Mouse (Mus musculus) embryonic facial prominence, embryonic 11.5 days (tissue): ENCODE measurements around the gene Eif2b2. TPM values are rescaled to one million over a fixed set of nuclear protein-coding genes. Genes with fewer than 3 reads are reported as not detected.

Experiments used
- ATAC-seq: fragments of 200-750 bp; cut with Nextera tagmentation; replicated peaks from 2 replicates; pipeline ENCODE4 v1.8.0; 2017; ENCODE audit warnings: low read depth; ENCODE audit not compliant: insufficient number of reproducible peaks, low FRiP score, low TSS enrichment
- DNase-seq: peaks from one replicate; pipeline ENCODE4 v3.0.0-alpha.2; 2015; ENCODE audit warnings: low spot score
- H3K27ac ChIP-seq: fragments of 300-500 bp; sonication (generic); replicated peaks from 2 replicates; pipeline ENCODE4 v1.5.1; 2014; ENCODE audit warnings: mild to moderate bottlenecking, low read depth, low read length, control low read depth
- H3K27me3 ChIP-seq: fragments of 300-500 bp; sonication (generic); 2 replicates; pipeline ENCODE4 v1.6.1; 2014; ENCODE audit warnings: mild to moderate bottlenecking, low read length, moderate library complexity, mixed read lengths; ENCODE audit not compliant: control insufficient read depth, insufficient read depth
- H3K36me3 ChIP-seq: fragments of 300-500 bp; sonication (generic); replicated peaks from 2 replicates; pipeline ENCODE4 v1.6.1; 2014; ENCODE audit warnings: low read depth, mild to moderate bottlenecking, low read length, moderate library complexity, mixed read lengths; ENCODE audit not compliant: control insufficient read depth, insufficient read depth
- H3K4me1 ChIP-seq: fragments of 300-500 bp; sonication (generic); 2 replicates; pipeline ENCODE4 v1.6.1; 2014; ENCODE audit warnings: low read length, mixed read lengths; ENCODE audit not compliant: control insufficient read depth, insufficient read depth
- H3K4me2 ChIP-seq: fragments of 300-500 bp; sonication (generic); 2 replicates; pipeline ENCODE4 v1.6.1; 2014; ENCODE audit warnings: low read depth, mild to moderate bottlenecking, control low read depth, low read length, moderate library complexity
- H3K4me3 ChIP-seq: fragments of 300-500 bp; sonication (generic); 2 replicates; pipeline ENCODE4 v1.5.1; 2014; ENCODE audit warnings: low read depth, low read length, control low read depth
- H3K9ac ChIP-seq: fragments of 300-500 bp; sonication (generic); replicated peaks from 2 replicates; pipeline ENCODE4 v1.6.1; 2014; ENCODE audit warnings: mild to moderate bottlenecking, control low read depth, low read length
- H3K9me3 ChIP-seq: fragments of 300-500 bp; sonication (generic); replicated peaks from 2 replicates; pipeline ENCODE4 v1.6.1; 2016; ENCODE audit warnings: mild to moderate bottlenecking, low read length, inconsistent platforms, mixed read lengths; ENCODE audit not compliant: control insufficient read depth
- WGBS: fragments of 180-500 bp; shearing (Covaris S2); extraction: QIAGEN DNeasy Blood & Tissue Kit; methylation state at CpG from one replicate; pipeline ENCODE4 v1.1.7; 2014; 5-methylcytosine and 5-hydroxymethylcytosine counted together
- polyA plus RNA-seq: library from polyadenylated mRNA; unstranded; fragments of >200 nt; fragmentation: Nextera tagmentation; extraction: Ambion mirVana; gene quantifications from 2 replicates; pipeline ENCODE4 v1.2.1, GENCODE M21; 2014

The Eif2b2 gene
- polyA plus RNA-seq, 1 experiment from 2014 or later = 89.6 TPM

- H3K27ac ChIP-seq = no peak overlapping the region
- no peak for DNase-seq
- ATAC-seq = no peak
- no peaks in the 10 kb centered on the region for H3K36me3 ChIP-seq
- peaks cover 5% of the 10 kb centered on the region; the same call in 1 of the 2 replicates for H3K4me1 ChIP-seq
- no peak overlapping the region for H3K4me3 ChIP-seq
- no peaks in the 10 kb centered on the region for H3K9me3 ChIP-seq
- H3K4me2 ChIP-seq = no peak overlapping the region
- 64% methylated on average over 8 of the region's 8 CpGs for WGBS
- H3K27me3 ChIP-seq = no peaks in the 10 kb centered on the region
- H3K9ac ChIP-seq = no peak overlapping the region
Observed at GRCm38 (mm10) chr12:85185810-85186209, 33.5 kb upstream of the Eif2b2 start.

DNA sequence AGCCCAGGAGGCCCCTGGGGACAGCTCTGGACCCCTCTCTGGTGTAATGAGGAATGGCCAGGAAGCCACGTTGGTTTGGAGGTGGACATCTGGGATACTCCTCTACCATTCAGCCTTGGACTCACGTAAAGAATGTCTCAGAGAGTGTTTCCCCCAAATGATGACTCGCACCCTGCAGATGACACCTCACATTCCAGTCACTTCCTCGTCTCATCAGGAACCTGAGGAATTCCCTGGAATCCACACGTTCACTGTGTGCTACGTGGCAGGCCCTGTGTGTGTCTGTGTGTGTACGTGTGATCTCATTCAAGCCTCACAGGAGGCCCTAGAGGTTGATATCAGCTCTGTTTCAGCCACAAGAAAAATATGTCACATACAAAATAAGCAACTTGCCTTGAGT lies 32.9 kb upstream of the Eif2b2 start:
- DNase-seq (no peak), ATAC-seq (no peak)
- no peaks in the 10 kb centered on the region for H3K9me3 ChIP-seq
- no peak overlapping the region for H3K4me2 ChIP-seq
- H3K4me3 ChIP-seq = no peak overlapping the region
- no peak overlapping the region for H3K9ac ChIP-seq
- peaks cover 5% of the 10 kb centered on the region; the same call in 1 of the 2 replicates for H3K4me1 ChIP-seq
- no peak overlapping the region for H3K27ac ChIP-seq
- WGBS = 73% methylated on average over 7 of the region's 7 CpGs
- no peaks in the 10 kb centered on the region for H3K36me3 ChIP-seq
- no peaks in the 10 kb centered on the region for H3K27me3 ChIP-seq

- DNase-seq (no peak), ATAC-seq (no peak)
- 83% methylated on average over 7 of the region's 7 CpGs for WGBS
- Histone ChIP-seq H3K4me2 (no peak overlapping the region), H3K27me3 (no peaks in the 10 kb centered on the region), H3K9ac (no peak overlapping the region), H3K27ac (no peak overlapping the region), H3K4me1 (no peaks in the 10 kb centered on the region; the same call in 1 of the 2 replicates), H3K9me3 (no peaks in the 10 kb centered on the region), H3K4me3 (no peak overlapping the region), H3K36me3 (no peaks in the 10 kb centered on the region)
Observed at GRCm38 (mm10) chr12:85190290-85190689, 29.0 kb upstream of the Eif2b2 start.

GRCm38 (mm10) chr12:85192461-85193108 lies 26.7 kb upstream of the Eif2b2 start:
- Histone ChIP-seq H3K9me3 (no peaks in the 10 kb centered on the region), H3K9ac (no peak overlapping the region), H3K4me1 (peaks cover 2% of the 10 kb centered on the region; the same call in 1 of the 2 replicates), H3K4me2 (no peak overlapping the region), H3K4me3 (no peak overlapping the region), H3K36me3 (no peaks in the 10 kb centered on the region), H3K27me3 (no peaks in the 10 kb centered on the region), H3K27ac (no peak overlapping the region)
- no peak for ATAC-seq
- DNase-seq = no peak
- WGBS = 22% methylated on average over 19 of the region's 19 CpGs

DNA sequence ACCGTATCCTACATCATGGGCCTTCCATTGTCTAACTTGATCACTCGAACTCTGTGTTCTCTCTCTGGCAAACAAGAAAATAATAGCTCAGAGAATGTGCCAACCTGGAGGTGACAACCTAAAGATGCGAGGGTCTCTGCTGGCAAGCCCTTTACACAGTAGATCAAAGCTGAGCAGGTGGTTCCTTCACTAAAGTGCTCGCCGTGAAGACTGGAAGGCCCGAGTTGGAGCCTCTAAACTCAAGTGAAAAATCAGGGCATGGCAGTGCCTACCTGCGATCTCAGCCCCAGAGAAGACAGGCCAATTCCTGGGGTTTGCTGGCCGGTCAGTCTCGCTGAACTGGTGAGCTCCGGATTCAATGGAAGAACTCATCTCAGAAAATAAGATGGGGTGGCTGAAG lies 26.1 kb upstream of the Eif2b2 start:
- Histone ChIP-seq H3K27ac (no peak overlapping the region), H3K4me2 (no peak overlapping the region), H3K4me1 (peaks cover 2% of the 10 kb centered on the region; the same call in 1 of the 2 replicates), H3K4me3 (no peak overlapping the region), H3K36me3 (no peaks in the 10 kb centered on the region), H3K27me3 (no peaks in the 10 kb centered on the region), H3K9me3 (no peaks in the 10 kb centered on the region), H3K9ac (no peak overlapping the region)
- WGBS = 82% methylated on average over 10 of the region's 10 CpGs
- DNase-seq = no peak
- ATAC-seq = no peak

DNA sequence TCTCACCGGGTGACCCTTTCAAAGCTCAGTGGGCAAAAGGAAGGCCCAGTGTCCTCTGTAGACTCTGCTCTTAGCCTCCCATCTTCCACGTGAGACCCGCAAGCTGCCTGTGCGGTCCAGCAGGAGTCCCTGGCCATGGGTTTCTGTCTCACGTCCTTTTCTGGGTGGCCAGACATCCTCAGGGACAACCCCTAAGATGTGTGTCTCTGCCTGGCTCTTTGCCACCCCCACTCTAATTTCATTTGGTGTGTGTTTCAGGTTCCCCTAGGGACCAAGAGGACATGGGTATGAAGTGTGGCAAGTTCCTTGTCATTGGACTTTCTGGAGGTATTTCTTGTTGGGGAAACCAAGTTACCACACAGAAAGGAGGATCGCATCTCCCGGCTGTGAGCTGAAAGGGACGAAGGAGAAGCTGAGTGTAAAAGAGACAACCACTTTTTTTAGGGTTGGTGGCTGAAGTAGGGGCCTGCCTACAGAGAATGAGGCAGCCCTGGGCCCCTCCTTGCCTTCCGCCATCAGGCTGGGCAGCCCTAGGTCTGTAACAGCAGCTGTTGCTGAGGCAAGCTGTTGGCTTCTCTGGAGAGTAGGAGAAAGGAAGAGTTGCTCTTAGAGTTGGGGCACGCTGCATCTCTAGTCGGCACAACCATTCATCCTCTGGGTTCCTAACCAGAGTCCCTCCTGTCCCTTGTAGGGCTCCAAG lies 25.2 kb upstream of the Eif2b2 start:
- H3K27me3 ChIP-seq = no peaks in the 10 kb centered on the region
- no peaks in the 10 kb centered on the region for H3K9me3 ChIP-seq
- no peak overlapping the region for H3K4me2 ChIP-seq
- no peak overlapping the region for H3K27ac ChIP-seq
- H3K9ac ChIP-seq = no peak overlapping the region
- 90% methylated on average over 11 of the region's 11 CpGs for WGBS
- H3K4me1 ChIP-seq = peaks cover 2% of the 10 kb centered on the region; the same call in 1 of the 2 replicates
- ATAC-seq (no peak), DNase-seq (no peak)
- H3K4me3 ChIP-seq = no peak overlapping the region
- no peaks in the 10 kb centered on the region for H3K36me3 ChIP-seq

DNA sequence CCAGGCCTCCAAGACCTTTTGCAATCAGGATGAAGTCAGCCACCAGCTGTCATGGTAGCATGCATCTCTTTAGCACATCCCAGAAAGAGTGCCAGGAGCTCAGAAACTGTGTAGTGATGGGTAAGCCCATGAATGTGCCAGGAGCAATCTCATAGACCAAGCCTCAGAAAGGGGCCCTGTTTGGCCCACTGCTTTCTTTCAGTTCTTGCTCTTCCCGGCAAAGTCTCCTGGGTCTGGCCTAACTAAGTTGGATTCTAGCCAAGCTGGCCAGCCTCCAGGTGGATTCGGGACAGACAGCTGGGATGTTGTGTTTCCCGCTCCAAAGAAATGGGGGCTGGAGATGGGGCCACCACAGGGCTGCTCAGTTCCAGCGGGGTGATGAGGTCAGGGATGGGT lies 24.7 kb upstream of the Eif2b2 start:
- WGBS = 67% methylated on average over 4 of the region's 4 CpGs
- Histone ChIP-seq H3K4me3 (no peak overlapping the region), H3K27ac (no peak overlapping the region), H3K9ac (no peak overlapping the region), H3K27me3 (no peaks in the 10 kb centered on the region), H3K9me3 (no peaks in the 10 kb centered on the region), H3K4me2 (no peak overlapping the region), H3K36me3 (no peaks in the 10 kb centered on the region), H3K4me1 (peaks cover 2% of the 10 kb centered on the region; the same call in 1 of the 2 replicates)
- DNase-seq = no peak
- no peak for ATAC-seq

DNA sequence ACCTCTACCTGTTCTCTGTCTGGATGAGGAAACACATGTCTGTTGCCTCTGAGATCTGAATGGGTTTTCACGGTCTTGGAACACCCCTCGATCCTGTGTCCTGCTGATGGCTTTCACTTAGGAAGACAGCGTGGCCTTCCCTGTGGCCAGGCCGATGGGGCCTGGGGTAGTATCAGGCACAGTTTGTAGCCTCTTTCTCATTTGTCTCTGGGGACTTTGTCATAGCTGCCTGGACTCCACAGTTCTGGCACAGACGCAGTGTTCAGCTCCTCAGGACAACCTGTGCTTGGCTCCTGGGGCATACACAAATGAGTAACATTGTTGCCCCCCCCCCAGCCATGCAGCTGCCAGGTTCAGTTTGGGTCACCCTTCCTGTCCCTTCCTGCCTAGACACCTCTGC lies 24.2 kb upstream of the Eif2b2 start:
- Histone ChIP-seq H3K27ac (no peak overlapping the region), H3K9me3 (no peaks in the 10 kb centered on the region), H3K9ac (no peak overlapping the region), H3K4me3 (no peak overlapping the region), H3K4me1 (peaks cover 2% of the 10 kb centered on the region; the same call in 1 of the 2 replicates), H3K27me3 (no peaks in the 10 kb centered on the region), H3K4me2 (no peak overlapping the region), H3K36me3 (no peaks in the 10 kb centered on the region)
- DNase-seq (no peak), ATAC-seq (no peak)
- WGBS = 75% methylated on average over 5 of the region's 5 CpGs
